Mouse (Mus musculus) liver, postnatal 0 days (tissue): ENCODE results near the gene Blcap.

Experiments used
- CTCF ChIP-seq: sonication (generic); IDR thresholded peaks from 2 replicates; pipeline ENCODE4 v1.5.1; 2016; ENCODE audit warnings: antibody characterized with exemption, low read depth
- EP300 ChIP-seq: IDR thresholded peaks from 2 replicates; pipeline ENCODE4 v1.6.1; 2016; ENCODE audit warnings: antibody characterized with exemption, low read depth, mild to moderate bottlenecking

DNA sequence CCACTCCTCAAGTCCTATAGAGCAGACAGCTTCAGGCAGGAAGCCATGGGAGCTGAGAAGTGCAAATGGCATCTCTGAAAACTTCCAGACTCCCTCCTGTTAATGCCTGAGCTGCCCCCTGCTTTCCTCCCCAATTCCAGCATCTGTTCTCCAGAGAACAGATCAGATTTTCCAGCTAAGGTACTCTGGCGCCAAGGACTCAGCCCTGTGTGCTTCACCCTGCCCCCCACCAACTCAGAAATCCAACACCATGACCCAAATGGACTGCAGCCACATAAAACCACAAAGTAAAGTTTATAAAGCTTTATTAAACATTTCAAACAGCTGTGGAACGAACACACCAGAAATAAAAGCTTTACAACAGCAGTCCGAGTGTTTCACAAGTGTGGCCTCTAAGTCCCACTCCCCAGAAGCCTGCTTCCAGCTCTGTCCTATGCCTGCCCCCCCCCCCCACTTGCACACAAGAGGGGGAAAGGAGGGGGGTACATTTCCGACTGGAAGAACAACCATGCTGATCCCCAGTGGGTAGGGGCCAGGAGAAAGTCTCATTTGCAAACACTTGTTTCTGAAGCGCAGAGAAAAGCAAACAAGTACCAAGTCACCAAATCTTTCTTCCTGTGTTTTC, 14.9 kb downstream of the Blcap start:
- no peak for TF ChIP-seq CTCF
- no peak for TF ChIP-seq EP300
